Mouse (Mus musculus): ENCODE measurements around the gene Gucy2e.

Gene Gucy2e

DNA sequence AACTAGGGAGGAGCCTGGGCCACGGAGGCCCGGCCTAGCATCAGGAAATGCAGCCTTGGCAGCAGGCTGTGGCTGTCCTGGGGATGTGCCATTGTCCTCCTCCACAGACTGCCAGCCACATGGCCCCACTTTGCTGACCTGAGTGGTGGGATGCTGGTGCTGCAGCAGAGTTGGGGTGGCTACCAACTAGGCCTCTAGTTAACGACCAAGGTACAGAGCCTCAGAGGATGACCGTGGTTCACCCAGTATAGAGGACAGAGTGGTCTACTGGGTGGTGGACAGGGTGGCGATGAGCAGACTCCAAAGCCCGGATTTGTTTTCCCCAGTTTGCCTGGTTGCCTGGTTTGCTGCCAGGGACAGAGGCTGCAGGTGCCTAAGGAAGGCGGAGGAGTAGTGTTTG lies 62.1 kb downstream of the Gucy2e start:
- no peak for DNase-seq (ENCODE audit: low spot score in 2 of 2)

DNA sequence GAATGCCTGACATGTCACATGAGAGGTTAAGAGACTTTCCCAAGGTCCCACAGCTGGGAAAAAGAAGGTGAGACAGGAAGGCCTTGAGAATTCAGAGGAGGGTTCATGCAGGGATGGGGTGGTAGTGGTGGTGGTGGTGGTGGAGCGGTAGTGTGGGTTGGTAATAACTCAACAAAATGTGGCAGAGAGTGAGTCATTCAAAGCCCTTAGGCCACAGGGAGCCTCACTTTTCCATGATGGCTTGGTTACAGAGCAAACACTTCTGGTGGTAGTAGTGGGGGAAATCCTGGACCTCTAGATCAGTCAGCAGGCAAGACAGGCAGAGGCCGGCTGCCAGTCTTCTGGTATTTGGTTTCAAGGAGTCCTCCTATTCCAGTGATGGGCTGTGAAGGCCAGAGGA lies 64.2 kb downstream of the Gucy2e start:
- DNase-seq (ENCODE audit: low spot score in 2 of 2) = no peak

DNA sequence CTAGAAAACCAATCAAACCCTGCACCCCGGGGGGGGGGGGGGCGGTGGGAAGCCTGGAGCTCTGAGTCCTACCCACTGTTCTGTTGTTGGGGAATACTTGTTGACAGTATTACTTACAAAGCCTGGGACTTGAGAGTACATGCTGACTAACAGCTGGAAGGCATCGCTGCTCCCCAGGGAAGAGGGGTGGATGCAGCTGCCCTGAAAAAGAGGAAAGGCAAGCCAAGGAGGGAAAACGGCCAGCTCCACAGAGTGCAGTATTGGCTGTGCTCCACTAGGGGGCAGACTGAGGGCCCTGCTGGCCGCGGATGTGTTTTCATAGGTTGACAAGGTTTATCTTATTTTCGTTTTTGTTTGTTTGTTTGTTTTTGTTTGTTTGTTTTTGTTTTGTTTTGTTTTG lies 65.2 kb downstream of the Gucy2e start:
- peak; percentile 32 to 76 for DNase-seq (ENCODE audit: low spot score in 2 of 2)

DNA sequence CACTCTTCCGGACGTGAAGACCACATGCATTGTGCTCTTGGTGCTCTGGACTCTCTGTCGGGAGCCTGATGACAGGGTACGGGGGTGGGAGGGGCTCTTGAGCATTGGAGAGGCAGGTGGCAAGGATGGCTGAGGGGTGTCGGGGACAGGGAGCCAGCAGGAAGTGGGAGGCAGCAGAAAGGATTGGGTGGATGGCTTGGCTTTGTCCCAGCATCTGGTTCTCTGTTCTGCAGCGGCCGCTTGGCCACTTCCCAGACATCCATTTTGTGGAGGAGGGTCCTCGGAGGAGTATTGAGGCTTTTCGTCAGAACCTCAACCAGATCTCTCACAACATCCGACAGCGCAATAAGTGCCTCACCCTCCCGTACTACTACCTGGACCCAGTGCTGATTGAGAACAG lies 67.5 kb downstream of the Gucy2e start:
- DNase-seq (ENCODE audit: low spot score in 2 of 2) = no peak

Measured in spleen, postnatal 4 days (tissue).